Mouse (Mus musculus) ES-E14 (cell line): ENCODE measurements around the gene Gm5868.

Experiments
- CHD2 ChIP-seq: IDR thresholded peaks from 2 replicates; pipeline ENCODE4 v1.6.1; 2014; ENCODE audit warnings: mild to moderate bottlenecking, low read depth, low read length, inconsistent platforms
- HCFC1 ChIP-seq: IDR thresholded peaks from 2 replicates; pipeline ENCODE4 v1.6.1; 2012; ENCODE audit warnings: low read length, inconsistent platforms, borderline replicate concordance; ENCODE audit not compliant: insufficient read depth
- MAFK ChIP-seq: IDR thresholded peaks from 2 replicates; pipeline ENCODE4 v1.6.1; 2014; ENCODE audit warnings: mild to moderate bottlenecking, low read depth, low read length, inconsistent platforms; ENCODE audit not compliant: insufficient read depth
- ZC3H11A ChIP-seq: IDR thresholded peaks from 2 replicates; pipeline ENCODE4 v1.6.1; 2012; ENCODE audit warnings: low read depth, mild to moderate bottlenecking, inconsistent platforms, low read length, borderline replicate concordance
- ZNF384 ChIP-seq: IDR thresholded peaks from 2 replicates; pipeline ENCODE4 v1.6.1; 2012; ENCODE audit warnings: low read depth, low read length, inconsistent platforms

- no peak for TF ChIP-seq ZNF384
- no peak for TF ChIP-seq ZC3H11A
- no peak for TF ChIP-seq MAFK
- no peak for TF ChIP-seq CHD2
- no peak for TF ChIP-seq HCFC1
Measured at GRCm38 (mm10) chr5:72556245-72556644, 31.1 kb downstream of the Gm5868 start.
